Mouse (Mus musculus) monocyte, adult 5-6 weeks (primary cell): Measurements from ENCODE around the gene Bcl7b. TPM values are rescaled to one million over a fixed set of nuclear protein-coding genes. Genes with fewer than 3 reads are reported as not detected.

ENCODE experiments used
- ATAC-seq: fragments of 153-309, 156-312 bp; replicated peaks from 2 replicates; pipeline ENCODE4 v1.8.0; 2017; ENCODE audit warnings: mild to moderate bottlenecking; ENCODE audit not compliant: low TSS enrichment, insufficient number of reproducible peaks, severe bottlenecking, poor library complexity, low FRiP score
- total RNA-seq: library from RNA; stranded (forward); fragments of 200-1000, 200-491, 200-594 nt; gene quantifications from 3 replicates; pipeline ENCODE4 v1.2.3, GENCODE M21; 2017

Gene Bcl7b
- total RNA-seq, 1 experiment from 2014 or later = 53.1 TPM

DNA sequence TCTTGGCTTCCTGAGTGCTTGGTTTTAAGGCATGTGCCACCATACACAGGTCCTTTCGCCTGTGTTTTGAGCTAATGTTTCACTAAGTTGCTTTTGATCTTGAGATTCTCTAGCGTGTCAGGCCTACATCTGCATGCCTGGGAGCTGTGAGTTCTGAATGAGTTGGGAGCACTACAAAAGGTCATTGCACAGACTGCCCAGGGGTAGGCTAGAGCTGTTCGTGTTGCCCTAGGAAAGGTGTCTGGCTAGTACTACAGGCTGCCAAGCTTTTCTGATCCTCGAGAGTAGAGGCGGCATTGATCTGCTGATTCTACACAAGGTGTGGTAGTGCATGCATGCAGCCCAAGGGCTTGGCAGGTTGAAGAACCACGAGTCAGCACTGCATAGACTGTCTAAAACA is 5.3 kb upstream of the Bcl7b start:
- ATAC-seq = no peak

DNA sequence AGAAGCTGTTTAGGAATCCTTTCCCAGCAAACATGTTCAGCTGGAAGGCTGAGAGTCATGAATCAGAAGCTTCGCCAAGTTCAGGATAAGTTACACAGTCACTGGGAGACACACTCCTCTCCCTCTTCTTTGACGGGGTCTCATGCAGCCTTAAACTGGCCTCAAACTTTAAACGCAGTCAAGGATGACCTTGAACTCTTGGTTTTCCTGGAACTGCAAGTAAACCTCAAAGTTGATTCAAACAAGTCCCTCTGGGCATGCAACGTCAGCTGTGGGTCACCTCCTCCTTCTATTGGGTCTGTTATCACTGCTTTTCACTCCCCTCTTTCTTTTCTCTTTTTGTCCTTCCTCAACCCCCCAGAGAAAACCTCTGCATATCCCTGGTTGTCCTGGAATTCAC is 1.2 kb upstream of the Bcl7b start:
- ATAC-seq = no peak

DNA sequence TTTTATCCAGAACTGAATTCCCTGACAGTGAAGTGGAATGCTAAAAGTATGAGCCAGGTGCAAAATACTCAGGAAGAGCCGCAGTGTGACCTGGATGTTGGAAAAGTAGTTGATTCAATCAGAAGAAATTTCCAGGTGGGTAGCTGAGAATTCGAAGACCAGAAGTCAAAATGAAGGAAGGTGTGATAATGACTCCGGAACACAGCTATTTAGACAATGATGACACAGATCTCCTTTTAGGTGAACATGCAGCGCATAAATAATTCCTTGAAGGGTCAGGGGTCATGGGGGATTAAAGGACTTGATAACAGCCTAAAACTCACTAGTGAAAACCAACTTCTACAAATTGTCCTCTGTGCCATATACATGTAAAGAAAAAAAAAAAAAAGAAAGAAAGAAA is 614 bp upstream of the Bcl7b start:
- no peak for ATAC-seq

DNA sequence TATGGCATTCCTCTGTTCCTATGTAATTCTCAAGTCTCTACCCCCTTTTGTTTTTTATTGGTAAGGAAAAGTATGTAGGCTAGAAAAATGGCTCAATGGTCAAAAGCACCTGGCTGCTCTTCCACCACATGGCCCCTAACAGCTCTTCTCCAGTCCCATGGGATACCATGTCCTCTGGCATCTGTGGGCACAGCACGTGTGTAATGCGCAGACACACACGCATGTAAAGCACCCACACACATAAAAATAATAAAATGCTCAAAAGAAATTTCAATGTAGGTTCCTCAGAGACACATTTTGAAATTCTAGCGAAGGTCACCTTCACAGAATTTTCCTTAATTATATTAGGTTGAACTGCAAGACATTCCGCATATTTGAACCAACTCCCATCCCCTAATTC is 1.4 kb downstream of the Bcl7b start:
- no peak for ATAC-seq

DNA sequence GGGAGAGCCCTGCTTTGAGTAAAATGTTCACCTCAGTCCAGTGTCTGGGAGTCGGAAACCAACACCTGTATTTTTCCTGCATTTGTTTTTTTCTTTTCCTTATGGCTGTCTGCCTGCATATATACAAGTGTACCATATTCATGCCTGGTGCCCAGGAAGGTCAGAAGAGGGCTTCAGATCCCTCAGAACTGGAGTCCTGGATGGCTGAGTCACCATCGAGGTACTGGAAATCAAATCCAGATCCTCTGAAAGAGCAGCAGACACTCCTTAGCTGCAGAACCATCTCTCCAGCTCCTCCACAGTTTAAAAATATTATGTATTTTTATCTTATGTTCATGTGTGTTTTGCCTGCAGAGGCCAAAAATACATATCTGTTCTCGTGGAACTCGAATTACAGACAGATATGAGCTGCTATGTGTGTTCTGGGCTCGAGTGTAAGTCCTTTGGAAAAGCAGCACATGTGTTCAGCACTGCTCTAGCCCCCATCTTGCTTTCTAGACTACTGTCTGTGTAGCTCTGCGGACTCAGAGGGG is 3.7 kb downstream of the Bcl7b start:
- no peak for ATAC-seq

DNA sequence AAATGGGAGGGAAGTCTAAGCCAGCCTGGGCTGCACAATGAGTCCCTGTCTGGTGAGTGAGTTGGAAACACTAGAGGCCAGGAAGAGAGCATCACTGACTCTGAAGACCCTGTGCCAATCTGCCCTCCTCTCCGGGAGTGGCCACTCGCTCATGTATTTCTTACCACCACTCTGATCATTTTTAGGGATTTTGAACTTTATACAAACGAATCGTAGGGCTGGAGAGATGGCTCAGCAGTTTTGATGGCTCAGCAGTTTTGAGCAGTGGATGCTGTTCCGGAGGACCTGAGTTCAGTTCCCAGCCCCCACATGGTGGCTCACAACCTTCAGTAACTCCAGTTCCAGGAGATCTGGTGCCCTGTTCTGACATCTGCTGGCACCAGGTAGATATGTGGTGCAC is 4.9 kb downstream of the Bcl7b start:
- no peak for ATAC-seq

DNA sequence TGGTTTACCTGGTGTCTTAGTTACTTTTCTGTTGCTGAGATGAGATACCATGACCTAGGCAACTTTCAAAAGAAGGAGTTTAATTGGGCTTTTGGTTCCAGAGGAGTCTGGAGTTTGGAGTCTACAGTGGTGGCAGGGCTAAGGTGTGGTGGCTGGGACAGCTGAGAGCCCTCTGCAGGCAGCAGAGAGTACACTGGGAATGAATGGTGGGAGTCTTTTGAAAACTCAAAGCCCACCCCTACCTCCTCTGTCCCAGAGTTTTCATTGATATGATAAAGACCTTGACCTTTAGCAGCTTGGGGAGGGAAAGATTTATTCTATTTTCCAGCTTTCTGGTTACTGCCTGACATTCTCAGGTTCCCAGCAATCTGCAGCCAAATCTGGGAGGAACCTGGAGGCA is 7.0 kb downstream of the Bcl7b start:
- no peak for ATAC-seq

DNA sequence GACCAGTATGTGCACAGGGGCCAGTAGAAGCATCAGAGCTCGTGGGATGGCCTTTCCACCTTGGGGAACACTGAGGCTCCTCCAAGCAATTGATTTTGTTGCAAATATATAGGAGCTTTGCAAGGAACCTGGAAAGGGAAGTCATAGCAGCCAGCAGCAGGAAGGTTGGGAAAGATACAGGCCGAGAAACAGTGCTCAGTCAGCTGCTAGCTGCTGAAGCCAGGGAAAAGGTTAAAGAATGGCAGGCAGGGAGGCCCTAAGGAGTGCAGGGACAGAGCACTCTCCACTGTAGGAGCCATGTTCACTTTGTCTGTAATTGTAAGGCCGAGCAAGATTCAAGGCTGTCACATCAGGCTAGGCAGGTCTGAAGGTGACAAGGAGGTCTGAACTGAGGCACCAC is 10.4 kb downstream of the Bcl7b start:
- no peak for ATAC-seq

DNA sequence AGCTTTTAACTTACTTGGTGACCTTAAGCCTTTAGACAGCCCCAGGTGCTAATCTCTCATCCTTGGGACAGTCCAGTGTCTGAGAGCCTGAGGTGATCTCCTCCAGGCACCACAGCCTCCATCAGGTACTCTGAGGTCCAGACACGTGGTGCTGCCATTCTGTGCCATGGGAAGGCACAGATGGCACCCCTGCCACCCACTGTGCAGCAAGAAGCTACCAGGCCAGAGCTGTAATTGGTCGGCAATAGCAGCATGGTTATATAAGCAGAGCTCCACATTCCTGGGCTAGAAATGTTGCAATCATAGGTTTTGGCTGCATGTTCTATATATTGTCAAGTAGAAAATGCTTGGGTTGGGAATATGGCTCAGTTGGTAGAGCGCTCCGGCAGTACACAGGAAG is 10.9 kb downstream of the Bcl7b start:
- no peak for ATAC-seq

DNA sequence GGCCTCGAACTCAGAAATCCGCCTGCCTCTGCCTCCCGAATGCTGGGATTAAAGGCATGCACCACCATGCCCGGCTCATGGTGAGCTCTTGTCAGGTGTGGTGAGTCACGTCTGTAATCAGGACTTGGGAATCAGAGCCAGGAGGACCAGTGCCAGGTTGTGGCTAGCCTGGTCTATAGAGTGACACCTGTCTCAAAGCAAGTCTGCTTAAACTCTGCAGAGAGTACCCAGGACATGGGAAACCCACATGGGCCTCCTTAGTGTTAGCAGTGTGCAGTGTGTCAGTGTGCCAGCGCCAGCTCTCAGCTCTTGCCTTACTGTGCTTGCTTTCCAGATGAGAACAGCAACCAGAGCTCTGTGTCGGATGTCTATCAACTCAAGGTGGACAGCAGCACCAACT is 11.5 kb downstream of the Bcl7b start:
- ATAC-seq = no peak

DNA sequence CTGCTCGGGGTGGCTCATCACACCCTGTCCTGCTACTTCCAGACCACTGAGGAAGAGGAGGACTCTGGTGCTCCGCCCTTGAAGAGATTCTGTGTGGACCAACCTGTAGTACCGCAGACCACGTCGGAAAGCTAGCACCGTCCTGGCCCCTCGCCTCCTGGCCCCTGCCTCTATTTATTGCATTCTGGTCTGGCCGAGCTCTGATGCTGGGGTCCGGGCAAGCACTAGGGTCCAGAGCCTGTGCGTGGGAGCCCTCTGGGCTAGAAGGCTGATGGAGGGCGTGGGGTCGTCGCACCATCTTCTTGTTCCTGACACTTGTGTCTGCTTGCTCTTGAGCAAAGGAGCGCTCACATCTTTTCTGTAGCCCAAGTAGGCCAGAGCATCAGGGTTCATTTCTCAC is 12.7 kb downstream of the Bcl7b start:
- ATAC-seq = no peak

DNA sequence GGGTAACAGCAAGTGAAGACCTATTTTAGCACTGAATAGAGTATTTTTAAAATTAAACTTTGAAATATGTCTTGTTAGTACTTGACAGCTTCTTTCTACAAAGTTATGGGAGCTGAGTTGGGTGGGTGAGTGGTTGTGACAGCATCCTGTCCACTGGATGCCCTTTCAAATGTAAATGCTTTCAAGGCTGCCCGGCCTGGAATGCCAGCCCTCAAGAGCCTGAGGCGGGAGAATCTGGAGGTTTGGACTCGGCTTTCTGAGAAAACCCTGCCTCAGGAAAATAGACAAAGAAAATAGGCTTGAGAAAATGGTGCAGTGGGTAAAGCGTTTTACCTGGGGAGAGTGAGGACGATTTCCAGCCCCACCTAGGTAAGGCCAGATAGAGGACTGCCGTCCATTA is 13.7 kb downstream of the Bcl7b start:
- ATAC-seq = no peak

DNA sequence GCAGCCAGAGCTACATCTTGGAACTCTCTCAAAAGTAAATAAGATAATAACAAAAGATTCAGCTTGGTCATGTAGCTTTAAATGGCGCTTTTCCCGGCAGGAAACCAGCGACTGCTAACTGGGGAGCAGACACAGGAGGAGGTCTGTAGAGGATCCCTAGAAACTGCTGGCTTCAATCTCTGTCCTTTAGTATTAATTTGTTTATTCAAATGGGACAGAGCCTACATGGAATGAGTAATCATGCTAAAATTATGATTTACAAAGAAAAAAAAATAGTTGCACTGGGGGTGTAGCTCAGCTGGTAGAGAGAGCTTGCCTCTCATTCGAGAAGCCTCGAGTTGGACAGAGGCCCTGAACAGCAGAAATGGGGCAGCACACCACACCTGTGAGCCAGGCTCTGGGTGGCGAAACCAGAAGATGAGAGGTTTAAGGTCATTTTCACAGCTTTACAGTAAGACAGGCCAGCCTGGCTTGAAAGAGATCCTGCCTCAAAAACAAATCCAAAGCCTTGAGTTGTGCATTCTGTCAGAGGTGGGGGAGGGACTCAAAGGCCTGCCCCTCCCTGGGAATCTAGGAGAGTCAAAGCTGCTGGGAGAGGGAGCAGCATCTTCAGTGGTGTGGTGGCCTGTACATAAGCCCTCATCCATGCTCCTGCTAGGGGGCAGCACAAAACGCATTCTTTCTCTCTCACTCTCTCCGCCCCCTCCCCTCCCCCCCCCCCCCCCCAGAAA is 15.2 kb downstream of the Bcl7b start:
- ATAC-seq = no peak

DNA sequence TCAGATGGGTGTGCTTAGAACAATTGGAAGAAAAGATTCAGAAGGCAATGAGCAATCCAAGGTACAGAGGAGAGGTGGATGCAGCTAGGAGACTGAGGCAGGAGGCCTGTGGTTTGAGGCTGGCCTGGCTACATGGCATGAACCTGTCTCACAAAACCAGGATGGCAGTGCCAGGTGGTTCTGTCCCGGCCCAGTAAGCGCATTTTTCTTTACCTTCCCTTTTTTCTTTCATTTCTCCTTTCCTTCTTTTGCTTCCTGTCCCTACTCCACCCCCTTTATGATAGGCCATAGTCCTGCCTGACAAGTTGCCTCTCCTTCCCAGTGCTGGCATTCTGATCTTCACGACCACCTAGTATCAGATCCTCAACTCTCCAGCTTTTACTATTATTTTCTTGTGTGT is 16.9 kb downstream of the Bcl7b start:
- ATAC-seq = no peak

DNA sequence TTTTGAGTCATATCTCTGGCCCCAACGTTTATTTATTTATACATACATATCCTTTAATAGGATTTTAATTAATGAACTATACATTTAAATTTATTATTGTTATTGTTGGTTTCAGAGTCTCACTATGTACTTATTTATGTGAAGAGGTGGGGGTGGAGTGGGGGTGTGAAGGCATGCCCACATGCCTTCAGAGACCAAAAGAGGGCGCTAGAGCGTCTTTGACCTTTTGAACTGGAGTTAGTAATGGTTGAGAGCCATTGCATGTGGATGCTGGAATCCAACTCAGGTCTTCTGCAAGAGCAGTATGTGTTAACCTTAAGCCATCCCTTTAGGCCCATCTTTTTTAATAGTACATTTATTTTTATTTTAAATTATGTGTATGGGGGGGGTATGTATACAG is 17.5 kb downstream of the Bcl7b start:
- no peak for ATAC-seq

DNA sequence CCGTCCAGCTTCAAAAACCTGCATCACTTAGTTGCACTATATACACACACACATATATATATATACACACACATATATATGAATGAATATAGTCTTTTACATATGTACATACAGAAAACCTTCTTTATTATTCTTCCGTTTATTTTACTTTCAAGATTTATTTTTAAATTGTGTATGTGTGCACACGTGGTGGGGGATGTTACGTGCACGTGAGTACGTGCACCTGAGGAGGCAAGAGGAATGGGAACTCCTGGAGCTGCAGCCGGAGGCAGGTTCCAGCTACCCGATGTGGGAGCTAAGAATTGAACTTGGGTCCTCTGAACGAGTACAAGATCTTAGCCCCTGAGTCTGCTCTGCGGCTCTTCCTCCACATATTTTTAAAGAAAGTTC is 18.1 kb downstream of the Bcl7b start:
- ATAC-seq = no peak

DNA sequence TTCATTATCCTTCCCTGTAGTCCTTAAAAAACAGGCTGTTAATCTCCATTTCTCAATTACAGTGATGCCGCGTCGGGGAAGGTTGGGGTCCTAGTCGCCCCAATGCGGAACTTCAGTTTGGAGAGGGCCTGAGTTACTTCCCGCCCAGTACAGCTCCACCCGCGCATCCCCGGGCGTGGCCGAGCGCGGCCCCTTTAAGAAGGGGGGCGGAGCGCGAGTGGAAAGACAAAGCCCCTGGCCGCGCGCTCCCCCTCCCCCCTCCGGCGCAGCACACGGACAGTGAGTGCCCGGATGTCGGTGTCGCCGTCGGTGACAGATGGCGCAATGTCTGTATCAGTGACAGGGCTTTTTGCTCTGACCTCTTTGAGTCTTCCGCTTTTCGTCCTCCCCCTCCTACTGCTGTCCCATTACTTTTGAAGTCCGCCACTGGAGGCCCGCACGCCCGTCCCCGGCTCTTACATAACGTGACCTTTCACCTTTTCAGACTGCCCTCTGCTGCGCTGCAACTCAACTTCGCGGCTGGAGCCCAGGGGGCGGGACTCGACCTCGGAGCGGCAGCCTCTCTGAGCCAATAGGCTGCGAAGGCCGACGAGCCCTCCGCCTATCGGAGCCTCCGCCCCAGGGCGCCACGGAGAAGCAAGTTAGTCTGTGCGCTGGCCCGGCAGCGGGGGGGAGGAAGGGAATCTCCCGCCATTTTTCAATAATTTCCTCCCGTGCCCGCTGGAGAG is 18.7 kb downstream of the Bcl7b start, which contains the start of gene Baz1b:
Gene Baz1b (plus strand): TSS at position 644 of the 728 bp plus-strand sequence.
- peak; percentile 93 for ATAC-seq

DNA sequence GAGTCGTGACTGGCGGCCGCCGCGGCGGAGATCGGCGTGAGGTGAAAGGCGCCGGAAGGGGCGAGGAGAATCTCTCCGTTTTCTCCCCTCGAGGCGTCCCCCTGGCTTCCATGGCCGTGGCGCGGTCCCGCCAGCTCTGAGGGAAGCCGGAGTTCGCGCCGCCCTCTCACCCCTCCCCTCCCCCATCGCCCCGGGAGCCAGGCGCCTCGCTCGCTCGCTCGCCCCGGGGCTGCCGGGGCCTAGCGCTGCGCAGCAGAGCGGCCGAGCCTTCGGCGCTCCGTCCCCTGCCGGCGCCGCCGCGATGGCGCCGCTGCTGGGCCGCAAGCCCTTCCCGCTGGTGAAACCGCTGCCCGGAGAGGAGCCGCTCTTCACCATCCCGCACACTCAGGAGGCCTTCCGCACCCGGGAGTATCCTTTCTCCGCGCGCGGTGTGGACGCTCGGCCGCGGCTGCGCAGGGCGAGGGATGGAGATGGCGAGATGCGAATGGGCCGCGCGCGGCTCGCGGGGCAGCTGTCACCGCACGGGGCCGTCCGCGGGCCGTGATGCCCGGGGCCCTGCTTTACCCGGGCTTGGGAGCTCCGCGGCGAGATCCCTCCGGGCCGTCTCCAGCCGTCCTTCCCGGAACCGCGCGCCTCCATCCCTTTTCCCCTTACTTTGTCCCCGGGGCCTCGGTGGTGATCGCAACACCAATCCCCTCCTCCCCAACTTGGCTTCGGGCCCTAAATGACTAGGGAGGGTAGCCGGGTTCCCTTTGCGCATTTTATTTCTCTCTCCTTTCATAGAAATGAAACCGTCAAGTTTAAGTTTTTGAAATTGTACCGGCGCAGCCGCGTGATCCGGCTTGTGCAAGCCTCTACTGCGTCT is 19.5 kb downstream of the Bcl7b start:
- no peak for ATAC-seq

DNA sequence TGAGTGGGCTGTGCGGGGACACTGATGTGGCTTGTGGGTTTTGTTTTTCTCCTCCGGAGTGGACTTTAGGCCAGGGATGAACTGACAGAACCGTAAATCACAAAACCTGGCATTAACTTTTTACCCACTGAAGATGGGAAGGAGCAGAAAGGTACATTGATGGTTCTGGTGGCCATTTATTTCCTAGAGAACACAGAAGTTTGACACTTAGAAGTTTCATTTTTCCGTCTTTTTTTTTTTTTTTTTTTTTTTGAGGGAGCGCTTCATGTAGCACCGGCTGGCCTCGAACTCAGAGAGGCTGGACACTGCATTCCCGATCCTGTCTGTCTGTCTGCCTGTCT is 20.1 kb downstream of the Bcl7b start:
- ATAC-seq = no peak
